Mouse (Mus musculus) liver, embryonic 15.5 days (tissue): ENCODE results near the gene Olfr1338. TPM values are rescaled to one million over a fixed set of nuclear protein-coding genes. Genes with fewer than 3 reads are reported as not detected.
"Not testable (repeated sequence)": the region's sequence is repeated elsewhere in the genome, so short reads cannot be mapped to it uniquely, and the experiment has no call there.

Experiments
- ATAC-seq: fragments of 200-750 bp; cut with Nextera tagmentation; 2 replicates; pipeline ENCODE4 v1.8.0; 2017; ENCODE audit warnings: moderate number of reproducible peaks, mild to moderate bottlenecking, moderate library complexity; ENCODE audit not compliant: insufficient read depth
- H3K27ac ChIP-seq: fragments of 300-500 bp; sonication (generic); replicated peaks from 2 replicates; pipeline ENCODE4 v1.5.1; 2015; ENCODE audit warnings: mild to moderate bottlenecking, inconsistent platforms
- H3K27me3 ChIP-seq: fragments of 300-500 bp; sonication (generic); 2 replicates; pipeline ENCODE4 v1.6.1; 2015; ENCODE audit warnings: mild to moderate bottlenecking, inconsistent platforms
- H3K36me3 ChIP-seq: fragments of 300-500 bp; sonication (generic); replicated peaks from 2 replicates; pipeline ENCODE4 v1.6.1; 2015; ENCODE audit warnings: moderate library complexity, mild to moderate bottlenecking, inconsistent platforms
- H3K4me1 ChIP-seq: fragments of 300-500 bp; sonication (generic); replicated peaks from 2 replicates; pipeline ENCODE4 v1.6.1; 2015; ENCODE audit warnings: inconsistent platforms
- H3K4me2 ChIP-seq: fragments of 300-500 bp; sonication (generic); 2 replicates; pipeline ENCODE4 v1.6.1; 2015; ENCODE audit warnings: moderate library complexity, mild to moderate bottlenecking, inconsistent platforms
- H3K4me3 ChIP-seq: fragments of 300-500 bp; sonication (generic); replicated peaks from 2 replicates; pipeline ENCODE4 v1.5.1; 2015; ENCODE audit warnings: mild to moderate bottlenecking, inconsistent platforms
- H3K9ac ChIP-seq: fragments of 300-500 bp; sonication (generic); 2 replicates; pipeline ENCODE4 v1.6.1; 2015; ENCODE audit warnings: moderate library complexity, mild to moderate bottlenecking, inconsistent platforms
- H3K9me3 ChIP-seq: fragments of 300-500 bp; sonication (generic); replicated peaks from 2 replicates; pipeline ENCODE4 v1.6.1; 2016; ENCODE audit warnings: inconsistent platforms
- WGBS: fragments of 180-500 bp; shearing (Covaris S2); methylation state at CpG from one replicate; pipeline ENCODE4 v1.1.7; 2015; ENCODE audit warnings: mixed read lengths; ENCODE audit not compliant: insufficient replicate concordance; 5-methylcytosine and 5-hydroxymethylcytosine counted together
- polyA plus RNA-seq: library from polyadenylated mRNA; unstranded; fragments of >200 nt; fragmentation: Nextera tagmentation; extraction: Ambion mirVana; gene quantifications from 2 replicates; pipeline ENCODE4 v1.2.1, GENCODE M21; 2015

Olfr1338 gene
- not detected in 2 replicates for polyA plus RNA-seq

GRCm38 (mm10) chr4:118758637-118759036 is at the start of gene Olfr1338:
Gene Olfr1338, minus strand, starts transcription at chr4:118758737.
- no peak for ATAC-seq
- no peak within 1 kb of the TSS for H3K4me2 ChIP-seq
- no peak within 1 kb of the TSS for H3K9ac ChIP-seq
- no peaks in the 10 kb centered on the region for H3K27me3 ChIP-seq
- 37% methylated on average over 1 of the region's 1 CpGs for WGBS
- H3K4me1 ChIP-seq: no peaks in the 10 kb centered on the region
- no peak within 1 kb of the TSS for H3K4me3 ChIP-seq
- H3K9me3 ChIP-seq: no peaks in the 10 kb centered on the region
- no peaks in the 10 kb centered on the region for H3K36me3 ChIP-seq
- H3K27ac ChIP-seq: no peak within 1 kb of the TSS

- not testable (repeated sequence) for H3K4me2 ChIP-seq, H3K36me3 ChIP-seq, H3K4me1 ChIP-seq, ATAC-seq, H3K27me3 ChIP-seq, H3K27ac ChIP-seq, H3K9ac ChIP-seq, H3K9me3 ChIP-seq, H3K4me3 ChIP-seq
These were observed 34.3 kb upstream of the Olfr1338 start for GRCm38 (mm10) chr4:118792796-118793195.

DNA sequence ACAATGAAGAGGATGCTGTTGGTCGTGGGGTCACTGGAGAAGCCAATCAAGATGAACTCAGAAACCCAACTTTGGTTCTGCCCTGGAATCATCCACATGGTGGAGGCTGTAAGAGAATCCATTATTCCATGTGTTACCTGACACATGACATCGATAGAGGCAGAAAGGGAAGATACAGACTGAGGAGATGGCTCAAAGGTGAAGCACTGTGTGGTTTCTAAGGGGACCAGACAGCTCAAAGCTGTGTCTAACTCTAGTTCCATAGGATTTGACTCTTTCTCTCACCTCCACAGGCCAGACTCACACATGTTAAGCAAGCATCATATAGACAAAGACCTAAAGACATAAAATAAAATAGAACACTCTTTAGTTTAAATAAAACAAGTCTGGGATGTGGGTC is 23.9 kb upstream of the Olfr1338 start, which contains the start of gene Olfr1337:
Olfr1337 (minus strand) TSS at position 101 of the 400 bp plus-strand sequence.
- no peak for ATAC-seq
- H3K36me3 ChIP-seq: no peaks in the 10 kb centered on the region
- H3K9me3 ChIP-seq: no peaks in the 10 kb centered on the region
- H3K27ac ChIP-seq: no peak within 1 kb of the TSS
- no peak within 1 kb of the TSS for H3K4me3 ChIP-seq
- H3K4me2 ChIP-seq: no peak within 1 kb of the TSS
- no peak within 1 kb of the TSS for H3K9ac ChIP-seq
- no peaks in the 10 kb centered on the region for H3K27me3 ChIP-seq
- 45% methylated on average over 2 of the region's 2 CpGs for WGBS
- H3K4me1 ChIP-seq: no peaks in the 10 kb centered on the region

GRCm38 (mm10) chr4:118741881-118742280 is 16.7 kb downstream of the Olfr1338 start:
- Histone ChIP-seq H3K36me3 (no peaks in the 10 kb centered on the region), H3K9ac (no peak overlapping the region), H3K4me2 (no peak overlapping the region), H3K27ac (no peak overlapping the region), H3K4me3 (no peak overlapping the region), H3K27me3 (peaks cover 27% of the 10 kb centered on the region), H3K9me3 (0 out of 2 replicates have a peak, but pooled peaks cover 3% of the 10 kb centered on the region), H3K4me1 (no peaks in the 10 kb centered on the region)
- 10% methylated on average over 16 of the region's 16 CpGs for WGBS
- no peak for ATAC-seq

GRCm38 (mm10) chr4:118740988-118741698 is 17.4 kb downstream of the Olfr1338 start:
- no peak for ATAC-seq
- Histone ChIP-seq H3K36me3 (no peaks in the 10 kb centered on the region), H3K9me3 (no peaks in the 10 kb centered on the region), H3K27ac (no peak overlapping the region), H3K9ac (no peak overlapping the region), H3K27me3 (peaks cover 27% of the 10 kb centered on the region), H3K4me3 (no peak overlapping the region), H3K4me1 (no peaks in the 10 kb centered on the region), H3K4me2 (no peak overlapping the region)
- 11% methylated on average over 11 of the region's 11 CpGs for WGBS

GRCm38 (mm10) chr4:118739574-118739973 is 19.0 kb downstream of the Olfr1338 start:
- Histone ChIP-seq H3K9ac (no peak overlapping the region), H3K27ac (no peak overlapping the region), H3K4me2 (no peak overlapping the region), H3K27me3 (peaks cover 27% of the 10 kb centered on the region), H3K4me3 (no peak overlapping the region), H3K36me3 (no peaks in the 10 kb centered on the region), H3K4me1 (no peaks in the 10 kb centered on the region), H3K9me3 (no peaks in the 10 kb centered on the region)
- ATAC-seq: no peak
- 37% methylated on average over 3 of the region's 3 CpGs for WGBS

GRCm38 (mm10) chr4:118731875-118732274 is 26.7 kb downstream of the Olfr1338 start, which contains the start of gene Olfr1339:
Gene Olfr1339, plus strand, starts transcription at chr4:118732175.
- Histone ChIP-seq H3K27ac (no peak within 1 kb of the TSS), H3K27me3 (no peaks in the 10 kb centered on the region; the same call in 1 of the 2 replicates), H3K9ac (no peak within 1 kb of the TSS), H3K36me3 (no peaks in the 10 kb centered on the region), H3K4me1 (no peaks in the 10 kb centered on the region), H3K4me2 (no peak within 1 kb of the TSS), H3K4me3 (no peak within 1 kb of the TSS), H3K9me3 (no peaks in the 10 kb centered on the region)
- WGBS: 80% methylated on average over 1 of the region's 1 CpGs
- ATAC-seq: no peak

DNA sequence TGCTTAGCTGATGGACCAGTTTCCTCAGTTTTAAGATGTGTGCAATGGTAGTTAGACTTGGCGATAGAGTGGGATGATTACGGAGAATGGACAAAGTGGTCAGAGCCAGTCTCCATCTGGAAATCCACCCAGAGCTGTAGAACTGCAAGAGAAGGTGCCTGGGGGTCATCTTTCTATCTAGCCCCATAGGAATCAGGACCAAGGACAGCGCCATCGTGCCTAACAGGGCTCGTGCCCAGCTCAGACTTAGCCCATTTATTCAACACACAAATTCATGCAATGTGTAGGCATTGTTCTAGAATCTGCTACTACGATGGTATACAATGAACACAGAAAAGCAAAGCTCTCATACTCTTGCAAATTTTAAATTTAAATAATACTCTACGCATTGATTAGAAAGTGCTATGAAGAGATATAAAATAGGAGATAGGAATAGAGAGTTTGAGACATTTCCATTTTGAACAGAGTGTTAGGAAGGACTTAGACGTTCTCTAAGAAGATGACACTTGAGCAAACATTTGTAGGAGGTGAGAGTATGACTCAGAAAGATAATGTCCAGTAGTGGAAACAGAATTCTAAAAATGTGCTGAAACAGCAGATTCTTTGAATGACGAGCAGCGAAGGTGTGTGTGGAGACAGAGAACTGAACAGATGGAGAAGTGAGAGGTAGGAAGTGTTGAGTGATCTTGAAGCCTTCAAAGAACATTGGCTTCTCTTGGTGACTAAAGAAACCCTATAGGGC is 36.6 kb downstream of the Olfr1338 start:
- no peaks in the 10 kb centered on the region for H3K4me1 ChIP-seq
- H3K9me3 ChIP-seq: no peaks in the 10 kb centered on the region
- H3K27me3 ChIP-seq: no peaks in the 10 kb centered on the region
- no peak overlapping the region for H3K9ac ChIP-seq
- WGBS: 41% methylated on average over 10 of the region's 10 CpGs
- no peak overlapping the region for H3K4me3 ChIP-seq
- H3K4me2 ChIP-seq: no peak overlapping the region
- H3K27ac ChIP-seq: no peak overlapping the region
- H3K36me3 ChIP-seq: no peaks in the 10 kb centered on the region
- ATAC-seq: no peak

DNA sequence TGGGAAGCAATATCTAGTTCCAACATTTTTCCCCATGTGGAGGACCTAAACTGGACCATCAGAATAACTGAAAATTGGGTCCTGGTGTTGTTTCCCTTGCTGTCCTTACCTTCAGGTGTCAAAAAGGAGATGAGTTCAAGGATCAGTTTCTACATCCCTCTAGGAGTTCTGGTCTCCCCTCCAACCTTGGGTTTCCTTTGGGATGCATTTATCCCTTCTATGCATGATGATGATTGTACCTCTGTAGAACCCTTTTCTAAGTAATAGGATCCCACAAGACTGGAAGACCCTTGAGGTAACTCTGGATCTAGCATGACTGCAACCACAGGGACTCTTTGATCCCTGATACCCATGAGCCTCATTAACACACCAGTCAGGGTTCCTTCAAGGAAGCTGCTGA is 38.7 kb downstream of the Olfr1338 start, which contains the start of gene Olfr1340:
Olfr1340 (plus strand) TSS at position 301 of the 400 bp plus-strand sequence.
- no peak for ATAC-seq
- no peaks in the 10 kb centered on the region for H3K36me3 ChIP-seq
- no peaks in the 10 kb centered on the region for H3K4me1 ChIP-seq

DNA sequence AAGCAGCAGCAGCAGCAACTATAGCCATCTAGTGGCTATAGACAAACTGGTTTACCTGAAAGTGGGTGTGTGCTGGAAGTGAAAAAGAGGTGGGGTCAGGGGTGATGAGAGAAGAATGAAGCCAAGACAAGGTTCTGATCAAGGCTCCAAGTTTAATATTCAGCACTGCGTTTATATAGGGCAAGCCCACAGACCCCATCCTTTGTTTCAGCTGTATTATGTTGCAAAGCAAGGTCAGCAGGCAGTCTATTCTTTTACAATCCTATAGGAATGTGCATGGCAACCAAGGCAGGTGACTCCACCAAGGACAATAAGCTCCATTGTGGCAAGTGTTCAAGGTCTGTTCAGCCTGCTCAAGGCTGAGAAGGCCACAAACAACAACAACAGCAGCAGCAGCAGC is 46.9 kb downstream of the Olfr1338 start:
- no peaks in the 10 kb centered on the region for H3K36me3 ChIP-seq
- 46% methylated on average over 1 of the region's 1 CpGs for WGBS
- ATAC-seq: no peak
- H3K4me1 ChIP-seq: no peaks in the 10 kb centered on the region
- H3K27ac ChIP-seq: no peak overlapping the region
- no peak overlapping the region for H3K4me2 ChIP-seq
- no peaks in the 10 kb centered on the region for H3K9me3 ChIP-seq
- no peak overlapping the region for H3K9ac ChIP-seq
- H3K4me3 ChIP-seq: no peak overlapping the region
- no peaks in the 10 kb centered on the region for H3K27me3 ChIP-seq

More for the DNA sequence above, 38.7 kb downstream of the Olfr1338 start, which contains the start of gene Olfr1340:
- H3K27ac ChIP-seq: no peak within 1 kb of the TSS
- no peaks in the 10 kb centered on the region for H3K27me3 ChIP-seq
- no peak within 1 kb of the TSS for H3K4me2 ChIP-seq
- H3K9me3 ChIP-seq: no peaks in the 10 kb centered on the region
- H3K4me3 ChIP-seq: no peak within 1 kb of the TSS
- no peak within 1 kb of the TSS for H3K9ac ChIP-seq

DNA sequence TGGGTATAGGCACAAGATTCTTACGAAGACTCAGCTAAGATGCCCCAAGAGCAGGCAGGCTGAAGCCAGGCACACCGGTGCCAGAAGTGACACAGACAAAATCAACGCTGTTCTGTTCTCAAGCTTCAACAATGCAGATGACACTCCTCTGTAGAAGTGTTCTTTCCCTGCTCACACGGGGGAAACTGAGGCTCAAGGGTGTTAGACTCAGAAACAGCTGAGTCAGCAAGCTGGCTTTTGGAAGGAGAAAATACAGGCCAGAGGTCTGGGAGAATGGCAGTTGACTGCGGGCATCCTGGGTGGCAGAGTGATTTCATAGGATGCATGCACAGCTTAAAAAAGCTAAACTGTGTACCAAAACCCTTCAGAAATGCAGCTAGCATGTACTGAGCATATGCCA is 50.5 kb downstream of the Olfr1338 start:
- Histone ChIP-seq H3K27me3 (no peaks in the 10 kb centered on the region), H3K9ac (no peak overlapping the region), H3K9me3 (no peaks in the 10 kb centered on the region), H3K36me3 (no peaks in the 10 kb centered on the region), H3K27ac (no peak overlapping the region), H3K4me2 (no peak overlapping the region), H3K4me3 (no peak overlapping the region), H3K4me1 (no peaks in the 10 kb centered on the region)
- WGBS: 62% methylated on average over 5 of the region's 5 CpGs
- no peak for ATAC-seq
